Mouse (Mus musculus) forebrain, embryonic 10.5 days (tissue): ENCODE data around the gene Banp. TPM values are rescaled to one million over a fixed set of nuclear protein-coding genes. Genes with fewer than 3 reads are reported as not detected.

ENCODE experiments used
- DNase-seq: peaks from one replicate; pipeline ENCODE4 v3.0.0-alpha.2; 2017; ENCODE audit warnings: low spot score; ENCODE audit errors: extremely low spot score
- H3K27ac ChIP-seq: fragments of 300-500 bp; sonication (generic); 2 replicates; pipeline ENCODE4 v1.5.1; 2016; ENCODE audit warnings: mild to moderate bottlenecking
- H3K27me3 ChIP-seq: fragments of 300-500 bp; sonication (generic); 2 replicates; pipeline ENCODE4 v1.6.1; 2016; ENCODE audit warnings: mild to moderate bottlenecking; ENCODE audit not compliant: poor library complexity, severe bottlenecking
- H3K36me3 ChIP-seq: fragments of 300-500 bp; sonication (generic); replicated peaks from 2 replicates; pipeline ENCODE4 v1.6.1; 2016; ENCODE audit warnings: mild to moderate bottlenecking, moderate library complexity
- H3K4me1 ChIP-seq: fragments of 300-500 bp; sonication (generic); 2 replicates; pipeline ENCODE4 v1.6.1; 2016
- H3K4me3 ChIP-seq: fragments of 300-500 bp; sonication (generic); 2 replicates; pipeline ENCODE4 v1.5.1; 2016; ENCODE audit warnings: mild to moderate bottlenecking, moderate library complexity
- H3K9me3 ChIP-seq: fragments of 300-500 bp; sonication (generic); 2 replicates; pipeline ENCODE4 v1.6.1; 2016; ENCODE audit warnings: mild to moderate bottlenecking, moderate library complexity
- WGBS: fragments of 180-500 bp; shearing (Covaris S2); methylation state at CpG from one replicate; pipeline ENCODE4 v1.1.7; 2016; 5-methylcytosine and 5-hydroxymethylcytosine counted together
- microRNA-seq: library from miRNA; unstranded; fragments of <30 nt; microRNA quantifications from one replicate; pipeline ENCODE4, GENCODE M21; 2017
- polyA plus RNA-seq: library from polyadenylated mRNA; unstranded; fragments of >200 nt; fragmentation: Nextera tagmentation; extraction: Ambion mirVana; gene quantifications from 2 replicates; pipeline ENCODE4 v1.2.1, GENCODE M21; 2016

The Banp gene
- polyA plus RNA-seq, 1 experiment from 2014 or later, result 44.1 TPM

DNA sequence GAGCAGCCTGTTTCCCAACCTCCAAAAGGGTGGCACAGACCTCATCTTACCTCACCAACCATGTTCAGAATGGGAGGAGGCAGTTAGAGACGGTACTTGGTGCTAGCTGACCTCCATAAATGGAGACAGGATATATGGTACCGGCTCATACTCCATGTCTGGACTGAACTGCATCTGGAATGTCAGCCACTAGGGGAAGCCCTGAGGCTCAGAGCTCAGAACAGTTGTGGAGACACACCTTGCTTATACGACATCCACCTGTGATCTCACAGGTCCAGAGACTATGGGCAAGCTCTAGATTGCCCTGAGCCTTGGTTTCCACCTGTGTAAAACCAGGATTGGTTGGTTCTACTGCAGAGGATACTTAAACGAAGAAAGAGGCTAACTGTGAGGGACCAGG is 125.4 kb downstream of the Banp start:
- Histone ChIP-seq H3K27me3 (peaks cover 25% of the 10 kb centered on the region), H3K36me3 (no peaks in the 10 kb centered on the region), H3K4me3 (no peak overlapping the region), H3K9me3 (no peaks in the 10 kb centered on the region), H3K4me1 (peaks cover 46% of the 10 kb centered on the region), H3K27ac (no peak overlapping the region; the same call in 1 of the 2 replicates)
- 84% methylated on average over 4 of the region's 4 CpGs for whole genome bisulfite sequencing
- DNase-seq, result no peak

DNA sequence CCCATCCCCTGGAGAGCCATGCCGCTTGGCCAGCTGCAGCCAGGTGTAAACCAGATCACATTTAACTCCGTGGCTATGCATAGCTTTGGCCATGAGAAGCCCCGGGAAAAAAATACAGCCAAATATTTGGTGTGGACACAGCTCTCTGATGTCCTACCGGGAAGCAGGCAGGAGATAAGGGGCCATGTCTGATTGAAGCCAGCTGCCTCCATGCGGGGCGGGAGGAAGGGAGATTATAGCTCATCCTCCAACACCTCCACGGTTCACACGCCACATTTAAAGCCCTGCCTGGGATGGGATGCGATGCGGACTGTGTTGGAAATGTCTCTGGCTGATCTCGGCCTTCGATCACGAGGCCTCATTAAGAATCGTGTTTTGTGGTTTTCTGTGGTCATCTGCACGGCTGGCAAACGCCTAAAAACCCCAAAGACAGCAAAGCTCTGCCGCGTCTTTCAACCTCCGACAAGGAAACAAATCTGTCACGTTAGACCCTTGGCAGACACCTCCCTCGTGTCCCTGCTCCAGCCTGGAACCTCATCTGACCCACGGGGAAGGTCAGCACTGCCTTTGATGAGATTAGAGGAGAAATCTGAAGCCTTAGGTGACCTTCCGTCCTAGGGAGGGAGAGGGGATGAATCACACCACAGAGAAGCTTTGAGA is 126.8 kb downstream of the Banp start:
- Histone ChIP-seq H3K4me3 (no peak overlapping the region), H3K9me3 (no peaks in the 10 kb centered on the region), H3K27me3 (peaks cover 26% of the 10 kb centered on the region), H3K27ac (no peak overlapping the region), H3K4me1 (peaks cover 52% of the 10 kb centered on the region), H3K36me3 (no peaks in the 10 kb centered on the region)
- WGBS, result 53% methylated on average over 23 of the region's 23 CpGs
- no peak for DNase-seq

DNA sequence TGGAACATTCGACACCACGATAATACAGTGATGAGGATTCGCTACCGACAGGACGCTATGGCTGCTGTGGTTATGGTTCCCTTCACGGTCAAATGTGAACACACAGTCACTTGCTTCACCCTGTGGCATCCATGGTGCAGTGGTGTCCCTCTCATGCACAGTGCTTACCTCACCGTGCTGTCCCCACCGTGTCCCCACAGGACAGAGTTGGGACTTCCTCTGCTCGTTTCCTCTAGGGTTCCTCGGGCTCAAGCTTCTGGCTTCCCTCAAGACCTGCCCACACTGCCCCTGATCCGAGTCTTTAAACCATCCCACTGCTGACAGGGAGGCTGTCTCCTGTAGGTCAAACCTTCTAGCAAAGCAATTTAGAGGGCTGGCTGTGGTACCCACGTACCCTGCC is 128.8 kb downstream of the Banp start:
- H3K27ac ChIP-seq, result peak overlapping the region; percentile 51; the same call in 1 of the 2 replicates
- 91% methylated on average over 12 of the region's 12 CpGs for WGBS
- H3K4me1 ChIP-seq, result peaks cover 49% of the 10 kb centered on the region

More for the DNA sequence above, 128.8 kb downstream of the Banp start:
- Histone ChIP-seq H3K27me3 (peaks cover 40% of the 10 kb centered on the region), H3K9me3 (no peaks in the 10 kb centered on the region), H3K4me3 (no peak overlapping the region), H3K36me3 (no peaks in the 10 kb centered on the region)
- DNase-seq, result no peak

Small RNA genes lying within 50 kb of the gene (microRNA-seq; reads per million reads assigned to microRNA genes)
- gene Mir7237, result 1.5 reads per million

Other genes starting within 250 kb of the Banp start
- gene Jph3, start 220.1 kb upstream of the Banp start, polyA plus RNA-seq, result 5.6 and 7.7 TPM in 2 replicates
- gene Klhdc4, start 120.2 kb upstream of the Banp start, polyA plus RNA-seq, result 74.4 and 76.8 TPM in 2 replicates
- gene Slc7a5, start 42.1 kb upstream of the Banp start, polyA plus RNA-seq, result 27.4 and 30.5 TPM in 2 replicates
- gene Car5a, start 4.8 kb upstream of the Banp start, polyA plus RNA-seq, result not detected in 2 replicates